Mouse (Mus musculus) E14TG2a.4 (cell line): ENCODE data around the gene Nfu1.

Experiments
- CTCF ChIP-seq: conservative IDR thresholded peaks from 2 replicates; pipeline ENCODE4 v1.5.1; 2014; ENCODE audit warnings: low read length
- NANOG ChIP-seq: IDR thresholded peaks from 2 replicates; pipeline ENCODE4 v1.6.1; 2014; ENCODE audit warnings: borderline replicate concordance, low read length, mixed read lengths

DNA sequence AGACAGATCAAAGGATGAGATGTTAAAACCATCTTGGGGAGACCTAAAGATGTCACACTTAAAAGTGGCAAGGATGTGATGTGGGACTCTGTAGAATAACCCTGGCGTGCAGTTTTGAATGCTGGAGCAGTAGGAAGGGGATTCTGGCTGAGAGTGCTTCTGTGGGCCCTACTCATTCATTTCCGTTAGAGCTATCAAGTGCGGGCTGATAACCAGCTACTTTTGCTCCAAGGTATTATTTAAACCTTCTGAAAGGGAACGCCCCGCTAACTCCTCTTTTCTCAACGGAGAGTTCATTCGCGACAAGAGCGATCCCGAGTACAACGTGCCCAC lies 32.9 kb downstream of the Nfu1 start:
- TF ChIP-seq NANOG (no peak), CTCF (no peak)
